Mouse (Mus musculus): ENCODE data around the gene Il10rb.
A peak's percentile ranks its signal among the peaks of the same experiment; 100 is the strongest.

Il10rb gene

DNA sequence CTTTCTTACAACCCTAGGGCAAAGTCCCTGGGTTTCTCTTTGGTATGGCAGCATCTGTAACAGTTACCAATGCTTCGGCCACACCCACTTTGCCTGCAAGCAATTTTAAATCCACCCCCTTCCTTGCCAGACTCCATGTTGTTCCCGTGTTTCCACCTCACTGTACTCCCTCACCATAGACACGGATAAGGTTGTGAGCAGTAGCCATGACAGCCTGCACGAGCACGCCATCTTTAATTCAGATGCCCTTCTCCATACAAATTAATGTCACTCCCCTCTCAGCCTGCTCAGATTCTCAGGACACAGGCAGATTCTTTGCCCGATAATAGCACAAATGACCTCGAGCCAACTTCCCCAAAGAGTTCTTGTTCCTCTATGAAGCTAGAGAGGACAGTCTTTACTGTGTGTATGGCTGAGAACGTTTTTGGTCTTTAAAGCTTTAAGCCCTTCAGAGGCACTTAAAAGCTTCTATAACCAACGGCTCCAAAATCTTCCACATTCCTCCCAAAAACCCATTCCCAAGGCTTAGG lies 23.6 kb upstream of the Il10rb start:
- no peak for DNase-seq (ENCODE audit: low read depth, low spot score)

- DNase-seq (ENCODE audit: low read depth, low spot score) = no peak
These were observed 21.7 kb upstream of the Il10rb start for GRCm38 (mm10) chr16:91384221-91384620.

DNA sequence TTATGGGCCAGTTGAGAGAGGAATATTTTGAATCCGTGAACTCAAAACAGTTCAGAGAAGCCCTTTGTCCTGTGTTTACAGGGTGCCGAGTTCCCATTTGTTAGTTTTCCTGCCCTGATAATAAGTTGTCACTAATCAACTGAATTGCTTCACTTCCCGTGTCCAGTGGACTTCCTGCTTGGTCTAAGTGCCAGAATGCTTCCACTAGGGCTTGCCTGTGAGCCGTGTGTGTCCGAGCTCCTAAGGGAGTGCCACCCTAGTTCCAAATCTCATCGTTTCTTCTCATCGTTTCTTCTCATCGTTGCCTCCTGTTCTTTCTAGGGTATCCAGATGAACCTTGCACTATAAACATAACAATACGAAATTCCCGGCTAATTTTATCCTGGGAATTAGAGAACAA lies 20.3 kb upstream of the Il10rb start:
- no peak for DNase-seq (ENCODE audit: low read depth, low spot score)

GRCm38 (mm10) chr16:91386419-91387120 lies 19.4 kb upstream of the Il10rb start:
- DNase-seq (ENCODE audit: low read depth, low spot score) = no peak

- no peak for DNase-seq (ENCODE audit: low read depth, low spot score)
These were observed 18.9 kb upstream of the Il10rb start for GRCm38 (mm10) chr16:91387121-91387486.

DNA sequence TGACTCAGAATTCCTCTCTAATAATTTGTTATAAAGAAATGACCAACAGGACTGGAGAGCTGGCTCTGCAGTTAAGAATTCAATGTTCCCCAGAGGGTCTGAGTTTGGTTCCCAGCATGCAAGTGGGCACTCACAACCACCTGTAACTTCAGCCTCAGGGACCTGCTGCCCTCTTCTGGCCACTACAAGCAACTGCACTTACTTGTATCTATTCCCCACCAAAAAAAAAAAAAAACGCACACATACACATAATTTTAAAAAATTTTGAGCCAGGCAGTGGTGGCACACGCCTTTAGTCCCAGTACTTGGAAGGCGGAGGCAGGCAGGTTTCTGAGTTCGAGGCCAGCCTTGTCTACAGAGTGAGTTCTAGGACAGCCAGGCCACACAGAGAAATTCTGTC lies 15.9 kb upstream of the Il10rb start:
- peak; percentile 82 for DNase-seq (ENCODE audit: low read depth, low spot score)

- no peak for DNase-seq (ENCODE audit: low read depth, low spot score)
These were observed 14.5 kb upstream of the Il10rb start, which contains the start of gene Gm21970 for GRCm38 (mm10) chr16:91391421-91391820. Gene Gm21970, plus strand, starts transcription at chr16:91391721.

GRCm38 (mm10) chr16:91394826-91395410 lies 11.0 kb upstream of the Il10rb start:
- no peak for DNase-seq (ENCODE audit: low read depth, low spot score)

DNA sequence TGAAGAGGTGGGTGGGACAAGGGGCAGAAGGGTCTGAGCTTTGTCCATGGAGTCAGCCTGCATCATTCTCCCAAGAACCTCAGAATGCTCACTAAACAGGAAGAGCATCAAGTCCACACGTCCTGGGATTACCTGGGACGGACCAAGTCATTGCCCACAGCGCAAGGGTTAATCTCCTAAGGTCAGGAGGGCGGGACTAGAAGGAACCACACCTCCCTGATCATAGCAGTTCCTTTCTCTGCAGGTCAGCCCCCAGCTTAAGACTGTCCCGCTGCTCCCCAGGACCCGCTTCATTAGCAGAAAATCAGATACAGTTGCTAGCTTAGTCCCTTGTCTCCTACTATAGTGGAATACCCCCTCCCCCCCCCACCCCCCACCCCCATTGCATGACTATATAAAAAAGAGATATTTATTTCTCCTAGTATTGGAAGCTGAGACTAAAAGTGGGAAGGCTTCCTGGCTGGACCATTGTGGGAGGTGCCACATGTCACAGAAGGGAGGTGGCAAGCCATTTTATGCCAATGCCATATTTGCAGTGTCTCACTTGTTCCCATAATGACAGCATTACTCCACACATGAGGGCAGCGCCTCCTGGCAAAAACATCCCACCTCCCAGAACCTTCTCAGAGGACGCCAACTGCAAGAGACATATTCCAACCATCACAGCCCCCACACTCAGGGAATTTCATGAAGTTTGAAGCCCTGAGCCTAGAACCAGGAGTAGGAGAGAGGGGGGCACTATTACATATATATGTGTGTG lies 10.2 kb upstream of the Il10rb start:
- no peak for DNase-seq (ENCODE audit: low read depth, low spot score)

DNA sequence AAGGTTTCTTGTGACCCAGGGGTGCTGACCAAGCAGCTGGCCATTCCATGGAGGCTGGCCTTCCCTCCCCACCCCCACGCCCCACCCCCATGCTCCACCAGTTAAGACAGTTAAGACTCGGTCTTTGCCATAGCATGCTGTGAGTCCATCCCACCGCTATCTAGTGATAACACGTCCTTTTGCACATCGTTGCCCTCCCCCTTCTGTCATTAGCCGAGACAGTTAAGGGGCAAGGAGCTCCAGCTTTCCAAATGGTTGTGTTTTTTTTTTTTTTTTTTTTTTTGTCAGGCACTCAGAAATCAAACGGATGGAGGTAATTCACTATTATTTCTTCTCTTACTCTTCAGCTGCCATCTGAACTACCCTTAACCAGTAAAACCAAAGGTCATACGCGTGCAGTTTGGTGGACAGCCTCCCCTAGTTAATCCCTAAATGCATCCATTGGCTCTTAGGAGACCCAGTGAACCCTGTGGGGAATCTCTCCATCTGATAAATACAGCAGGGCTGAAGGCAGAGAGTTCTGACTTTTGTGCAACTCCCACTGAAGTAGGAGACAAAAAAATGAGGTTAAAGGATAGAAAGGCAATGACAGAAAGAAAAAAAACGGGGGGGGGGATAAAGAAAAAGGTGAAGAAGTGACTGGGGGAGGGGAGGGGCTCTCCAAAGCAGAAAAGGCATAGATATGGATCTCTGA lies 9.0 kb upstream of the Il10rb start:
- DNase-seq (ENCODE audit: low read depth, low spot score) = no peak

GRCm38 (mm10) chr16:91398030-91398429 lies 7.9 kb upstream of the Il10rb start:
- DNase-seq (ENCODE audit: low read depth, low spot score) = no peak

GRCm38 (mm10) chr16:91398944-91399343 lies 7.0 kb upstream of the Il10rb start:
- DNase-seq (ENCODE audit: low read depth, low spot score) = no peak

DNA sequence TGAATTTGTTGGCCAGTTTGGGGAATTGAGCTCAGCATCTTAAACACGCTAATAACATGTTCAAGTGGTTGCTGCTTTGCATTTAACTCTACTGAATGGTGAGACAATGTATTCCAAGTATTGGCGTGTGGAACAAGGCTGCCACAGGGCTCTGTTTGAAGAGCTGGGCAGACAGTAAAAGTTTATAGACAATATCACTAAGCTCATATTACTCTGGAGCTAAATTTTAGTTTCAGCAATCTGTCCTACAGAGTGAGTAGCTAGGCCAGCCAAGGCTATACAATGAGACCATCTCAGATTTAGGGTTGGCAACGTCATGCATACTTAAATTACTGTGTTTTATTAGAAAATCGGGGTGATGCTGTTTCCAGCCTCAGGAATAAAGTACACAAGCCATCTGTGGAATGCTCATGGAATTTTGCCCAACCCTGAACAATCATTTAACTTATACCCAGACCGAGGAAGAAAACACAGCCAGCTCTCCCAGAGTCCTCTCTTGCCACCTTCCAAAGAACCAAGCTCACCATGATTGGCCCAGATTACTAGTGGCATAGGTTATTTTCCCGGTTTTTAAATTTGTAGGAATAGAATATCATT lies 4.3 kb upstream of the Il10rb start:
- DNase-seq (ENCODE audit: low read depth, low spot score) = no peak

- no peak for DNase-seq (ENCODE audit: low read depth, low spot score)
These were observed 2.2 kb upstream of the Il10rb start for GRCm38 (mm10) chr16:91403784-91404183.

DNA sequence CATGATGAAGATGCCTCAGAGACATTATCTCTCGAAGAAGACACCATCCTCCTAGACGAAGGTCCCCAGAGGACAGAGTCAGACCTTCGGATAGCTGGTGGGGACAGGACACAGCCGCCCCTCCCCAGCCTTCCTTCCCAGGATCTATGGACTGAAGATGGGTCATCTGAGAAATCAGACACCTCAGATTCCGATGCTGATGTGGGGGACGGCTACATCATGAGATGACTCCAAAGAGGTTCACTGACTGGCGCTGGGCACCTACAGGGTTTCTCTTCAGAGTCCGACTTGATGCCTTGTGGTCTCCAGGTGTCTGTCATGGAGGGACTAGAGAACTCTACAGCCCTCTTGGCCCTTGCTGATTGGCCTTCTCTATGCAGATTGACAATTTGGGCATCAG lies 1.8 kb upstream of the Il10rb start:
- no peak for DNase-seq (ENCODE audit: low read depth, low spot score)

DNA sequence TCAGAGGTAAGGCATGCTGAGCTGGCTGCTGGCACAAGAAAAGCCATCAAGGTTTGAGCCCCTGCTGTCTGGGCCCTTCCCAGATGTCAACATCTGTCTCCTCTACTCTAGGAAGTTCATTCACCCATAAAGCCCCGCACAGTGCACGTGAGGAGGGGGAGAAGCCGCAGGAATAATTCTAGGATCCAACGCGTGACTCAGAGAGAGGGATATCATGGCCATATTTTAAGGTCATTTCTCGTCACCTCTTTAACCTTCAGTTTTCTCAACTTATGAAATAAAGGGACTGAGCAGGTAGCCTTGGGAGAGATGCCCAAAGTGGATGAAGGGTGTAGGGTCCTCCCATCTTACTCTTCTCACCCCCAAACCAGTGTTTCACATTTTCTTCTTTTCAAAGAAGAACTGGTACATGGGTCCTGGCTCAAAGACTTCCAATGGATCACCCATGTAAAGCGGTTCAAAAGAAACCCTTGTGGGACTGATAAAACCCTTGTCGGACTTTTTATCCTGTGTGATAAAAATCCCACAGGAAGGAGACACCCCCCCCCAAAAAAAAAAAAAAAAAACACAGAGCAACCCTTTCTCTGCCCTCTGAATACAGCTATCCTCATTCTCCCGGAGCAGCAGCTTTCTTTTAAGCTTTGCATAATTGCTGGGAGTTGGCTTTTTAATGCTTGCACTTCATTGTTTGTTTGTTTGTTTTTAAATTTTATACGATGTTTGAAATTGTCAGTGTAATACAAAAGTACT lies 961 bp upstream of the Il10rb start:
- no peak for DNase-seq (ENCODE audit: low read depth, low spot score)

DNA sequence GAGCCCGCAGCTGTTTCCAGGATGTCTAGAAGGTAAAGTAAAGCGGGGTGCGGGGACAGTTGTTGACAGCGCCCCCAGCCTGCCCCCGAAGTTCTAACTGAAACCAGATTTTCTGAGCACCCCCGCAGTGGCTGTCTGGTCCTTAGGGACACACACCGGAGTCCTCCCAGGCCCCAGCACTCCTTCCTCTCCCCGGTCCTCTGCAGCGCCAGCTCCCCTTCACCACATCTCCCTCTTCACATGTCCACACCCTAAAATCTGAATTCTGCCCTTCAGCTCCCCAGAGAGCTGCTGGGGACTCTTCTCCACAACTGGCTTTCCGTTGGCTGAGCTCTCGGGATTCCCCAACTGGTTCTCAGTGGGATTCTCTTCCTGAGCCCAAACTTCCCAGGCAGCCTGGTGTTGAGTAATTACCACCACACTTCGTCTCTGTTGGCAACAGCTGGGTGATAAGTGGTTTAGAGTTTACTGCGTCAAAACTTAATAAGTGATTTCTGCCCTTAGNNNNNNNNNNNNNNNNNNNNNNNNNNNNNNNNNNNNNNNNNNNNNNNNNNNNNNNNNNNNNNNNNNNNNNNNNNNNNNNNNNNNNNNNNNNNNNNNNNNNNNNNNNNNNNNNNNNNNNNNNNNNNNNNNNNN lies 739 bp downstream of the Il10rb start:
- DNase-seq (ENCODE audit: low read depth, low spot score) = no peak

GRCm38 (mm10) chr16:91413102-91413844 lies 7.3 kb downstream of the Il10rb start:
- DNase-seq (ENCODE audit: low read depth, low spot score) = peak; percentile 69

- no peak for DNase-seq (ENCODE audit: low read depth, low spot score)
These were observed 9.6 kb downstream of the Il10rb start for GRCm38 (mm10) chr16:91415391-91416189.

Measured in ZHBTc4 (cell line).